Mouse (Mus musculus): ENCODE measurements around the gene Zfp526. TPM values are rescaled to one million over a fixed set of nuclear protein-coding genes. Genes with fewer than 3 reads are reported as not detected.

Gene Zfp526
- total and polyA plus RNA-seq, 3 experiments: 2.2 to 7.0 (median 6.5) TPM

DNA sequence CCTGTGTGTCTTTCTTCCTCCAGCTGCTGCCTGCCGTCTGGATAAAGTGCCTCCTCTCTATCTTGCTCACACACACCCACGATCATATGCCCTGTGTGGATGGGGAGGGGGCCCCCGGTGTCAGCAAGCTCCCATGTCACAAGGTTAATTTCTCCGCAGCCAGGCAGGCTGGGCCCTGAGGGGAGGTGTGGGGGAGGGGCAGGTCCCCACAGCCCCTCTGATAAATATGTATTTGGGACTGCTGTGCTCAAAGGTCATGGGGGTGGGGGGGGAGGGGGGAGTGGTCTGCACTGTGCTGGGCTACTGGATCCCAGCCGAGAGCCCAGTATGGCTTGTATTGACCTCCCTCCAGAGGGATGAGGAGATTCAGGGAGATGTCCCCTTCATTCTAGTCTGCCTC, 48.6 kb upstream of the Zfp526 start:
- H3K27ac ChIP-seq (ENCODE audit: insufficient read depth, low read depth): no peak overlapping the region
- dilution Hi-C loops (cut with MboI; ENCODE audit: extremely low pct_ligation_motif_present, extremely low pct_unique_long_range_greater_than_20kb, low sequenced_read_pairs) (no loop called here), in situ Hi-C loops (cut with MboI; ENCODE audit: low pct_ligation_motif_present, low pct_unique_long_range_greater_than_20kb, low sequenced_read_pairs) (no loop called here)
- no peak for TF ChIP-seq USF2 (conservative IDR thresholded peaks at IDR 0.05; ENCODE audit: low read depth, low read length)
- no peak for TF ChIP-seq MXI1 (IDR thresholded peaks at IDR 0.05; ENCODE audit: low read depth, low read length)
- no peak for TF ChIP-seq JUN (IDR thresholded peaks at IDR 0.05; ENCODE audit: insufficient read depth, low read depth, low read length)
- no peak for TF ChIP-seq ZMIZ1 (IDR thresholded peaks at IDR 0.05; ENCODE audit: low read depth, low read length)
- TF ChIP-seq RAD21 (IDR thresholded peaks at IDR 0.05; ENCODE audit: low read depth, low read length): no peak
- no peak for TF ChIP-seq TCF12 (IDR thresholded peaks at IDR 0.05; ENCODE audit: low read depth, low read length)
- TF ChIP-seq NRF1 (IDR thresholded peaks at IDR 0.05; ENCODE audit: low read depth, low read length): no peak
- TF ChIP-seq USF1 (IDR thresholded peaks at IDR 0.05; ENCODE audit: low read depth, low read length): no peak
- TF ChIP-seq BHLHE40 (IDR thresholded peaks at IDR 0.05; ENCODE audit: low read depth, low read length): no peak
- no peak for TF ChIP-seq MEF2A (IDR thresholded peaks at IDR 0.05; ENCODE audit: borderline replicate concordance, low read depth, low read length)
- TF ChIP-seq ZKSCAN1 (IDR thresholded peaks at IDR 0.05; ENCODE audit: borderline replicate concordance, low read depth, low read length): no peak
- TF ChIP-seq UBTF (IDR thresholded peaks at IDR 0.05; ENCODE audit: low read depth, low read length): no peak
- no peak for TF ChIP-seq RCOR1 (conservative IDR thresholded peaks at IDR 0.05; ENCODE audit: low read depth, low read length)
- TF ChIP-seq MAZ (IDR thresholded peaks at IDR 0.05; ENCODE audit: low read depth, low read length): no peak
- TF ChIP-seq NELFE (IDR thresholded peaks at IDR 0.05; ENCODE audit: low read depth, low read length): no peak
- no peak for TF ChIP-seq GABPA (IDR thresholded peaks at IDR 0.05; ENCODE audit: insufficient replicate concordance, low read depth, low read length)
- no peak for TF ChIP-seq CHD2 (IDR thresholded peaks at IDR 0.05; ENCODE audit: low read length)
- no peak for TF ChIP-seq ZC3H11A (IDR thresholded peaks at IDR 0.05; ENCODE audit: low read depth, low read length)
- no peak for TF ChIP-seq SIN3A (IDR thresholded peaks at IDR 0.05; ENCODE audit: low read length)
- no peak overlapping the region for H3K4me2 ChIP-seq (ENCODE audit: insufficient read depth, low read depth, poor library complexity, severe bottlenecking)
- no peaks in the 10 kb centered on the region for H3K4me1 ChIP-seq (ENCODE audit: control insufficient read depth in 1 of 2, insufficient read depth in 2 of 2)
- H3K79me2 ChIP-seq (replicated peaks; ENCODE audit: control insufficient read depth, extremely low read depth, insufficient read depth, poor library complexity, severe bottlenecking): no peaks in the 10 kb centered on the region
- peaks cover 92% of the 10 kb centered on the region for H3K27me3 ChIP-seq (replicated peaks)
- H3K4me3 ChIP-seq (replicated peaks in 1 of 3; ENCODE audit: low read depth in 2 of 3, low read length in 2 of 3, poor library complexity in 1 of 3): no peak overlapping the region
- no peaks in the 10 kb centered on the region for H3K36me3 ChIP-seq (replicated peaks in 1 of 2; ENCODE audit: control insufficient read depth in 1 of 2, insufficient read depth in 1 of 2, low read length in 1 of 2)
- DNase-seq (ENCODE audit: extremely low read depth): no peak
- H3K9ac ChIP-seq (ENCODE audit: insufficient read depth, low read depth): no peak overlapping the region
- H3K9me3 ChIP-seq (replicated peaks; ENCODE audit: low read length): no peaks in the 10 kb centered on the region

DNA sequence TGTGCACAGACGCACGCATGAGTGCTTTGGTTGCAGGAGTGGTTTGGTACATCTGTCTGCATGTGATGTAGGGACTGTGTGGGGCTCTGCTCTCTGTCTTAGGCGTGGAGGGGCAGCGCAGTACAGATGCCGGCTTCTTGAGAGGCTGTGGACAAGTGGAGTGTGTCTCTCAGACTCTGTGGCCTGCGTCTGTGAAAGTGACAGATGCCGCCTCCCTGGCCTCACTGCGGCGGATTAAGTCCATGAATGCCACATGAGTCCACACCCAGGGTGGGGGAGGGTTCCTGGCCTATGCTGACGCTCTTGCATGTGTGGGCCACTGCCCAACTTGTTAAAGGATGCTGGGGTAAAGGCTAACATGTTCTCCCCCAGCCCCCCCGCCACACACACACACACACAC, 46.9 kb upstream of the Zfp526 start:
- no peaks in the 10 kb centered on the region for H3K36me3 ChIP-seq (replicated peaks in 1 of 2; ENCODE audit: control insufficient read depth in 1 of 2, insufficient read depth in 1 of 2, low read length in 1 of 2)
- H3K4me3 ChIP-seq (replicated peaks in 1 of 3; ENCODE audit: low read depth in 2 of 3, low read length in 2 of 3, poor library complexity in 1 of 3): no peak overlapping the region
- no peak overlapping the region for H3K4me2 ChIP-seq (ENCODE audit: insufficient read depth, low read depth, poor library complexity, severe bottlenecking)
- in situ Hi-C loops (cut with MboI; ENCODE audit: low pct_ligation_motif_present, low pct_unique_long_range_greater_than_20kb, low sequenced_read_pairs): no loop called here
- H3K27ac ChIP-seq (ENCODE audit: insufficient read depth, low read depth): no peak overlapping the region
- dilution Hi-C loops (cut with MboI; ENCODE audit: extremely low pct_ligation_motif_present, extremely low pct_unique_long_range_greater_than_20kb, low sequenced_read_pairs): no loop called here
- H3K9ac ChIP-seq (ENCODE audit: insufficient read depth, low read depth): no peak overlapping the region
- TF ChIP-seq SMC3 (IDR thresholded peaks at IDR 0.05; ENCODE audit: low read depth, low read length) (no peak), HCFC1 (IDR thresholded peaks at IDR 0.05; ENCODE audit: low read depth, low read length) (no peak), TCF12 (IDR thresholded peaks at IDR 0.05; ENCODE audit: low read depth, low read length) (no peak), USF1 (IDR thresholded peaks at IDR 0.05; ENCODE audit: low read depth, low read length) (no peak), RAD21 (IDR thresholded peaks at IDR 0.05; ENCODE audit: low read depth, low read length) (no peak), MAZ (IDR thresholded peaks at IDR 0.05; ENCODE audit: low read depth, low read length) (no peak), IRF4 (IDR thresholded peaks at IDR 0.05; ENCODE audit: low read depth, low read length) (no peak), MAFK (IDR thresholded peaks at IDR 0.05; ENCODE audit: insufficient replicate concordance, low read length) (no peak), E2F4 (IDR thresholded peaks at IDR 0.05; ENCODE audit: insufficient replicate concordance, low read depth, low read length) (no peak), POLR2AphosphoS2 (IDR thresholded peaks at IDR 0.05; ENCODE audit: low read depth, low read length) (no peak), ZKSCAN1 (IDR thresholded peaks at IDR 0.05; ENCODE audit: borderline replicate concordance, low read depth, low read length) (no peak), SIN3A (IDR thresholded peaks at IDR 0.05; ENCODE audit: low read length) (no peak), MXI1 (IDR thresholded peaks at IDR 0.05; ENCODE audit: low read depth, low read length) (no peak), CHD2 (IDR thresholded peaks at IDR 0.05; ENCODE audit: low read length) (no peak), MYC (IDR thresholded peaks at IDR 0.05; ENCODE audit: low read depth, low read length) (no peak), EP300 (IDR thresholded peaks at IDR 0.05; ENCODE audit: low read length) (no peak), ETS1 (conservative IDR thresholded peaks at IDR 0.05; ENCODE audit: low read depth, low read length) (no peak)
- H3K27me3 ChIP-seq (replicated peaks): peaks cover 93% of the 10 kb centered on the region
- DNase-seq (ENCODE audit: extremely low read depth): no peak
- peaks cover 0 to 7% of the 10 kb centered on the region in 2 experiments; a peak in 2 of 4 replicates for H3K4me1 ChIP-seq (ENCODE audit: control insufficient read depth in 1 of 2, insufficient read depth in 2 of 2)
- no peaks in the 10 kb centered on the region for H3K9me3 ChIP-seq (replicated peaks; ENCODE audit: low read length)
- H3K79me2 ChIP-seq (replicated peaks; ENCODE audit: control insufficient read depth, extremely low read depth, insufficient read depth, poor library complexity, severe bottlenecking): no peaks in the 10 kb centered on the region
